ENCODE assay signal across 8 mouse cellular contexts in genomic region chr3:95965518-95966451, GRCm38 (mm10). TPM values are rescaled to one million over a fixed set of nuclear protein-coding genes. Genes with fewer than 3 reads are reported as not detected.
DNase-seq lines count a peak whose midpoint lies in the region; ATAC-seq and TF ChIP-seq lines count a peak whose summit lies in the region.

No protein-coding gene starts in this region.

- DNase-seq in cerebellum, adult 2 months, result peak; percentile 66 to 72
- DNase-seq in ovary, postnatal 36 days (ENCODE audit: low spot score), result peak; percentile 24
- no peak for DNase-seq in ovary, postnatal 14 days (ENCODE audit: low spot score)
- peak; percentile 76 for DNase-seq in forebrain, postnatal 0 days
- DNase-seq in layer of hippocampus, adult 9-11 months, result peak; percentile 63
- DNase-seq in yolk sac, embryonic 10.5 days (ENCODE audit: low spot score), result no peak

- peaks cover 7% of the 10 kb centered on the region; the same call in 1 of the 2 replicates for H3K4me1 ChIP-seq in cerebellum, adult 2 months (ENCODE audit: control insufficient read depth, insufficient read depth, low read length)
- H3K4me1 ChIP-seq in forebrain, postnatal 0 days (ENCODE audit: insufficient read depth), result no peaks in the 10 kb centered on the region
- peaks cover 5% of the 10 kb centered on the region; the same call in 1 of the 2 replicates for H3K4me1 ChIP-seq in neural tube, embryonic 13.5 days (replicated peaks)

- TF ChIP-seq POLR2A in cerebellum, adult 2 months (IDR thresholded peaks at IDR 0.05; ENCODE audit: borderline replicate concordance, insufficient read depth, low read length), result no peak

- peak; percentile 45; the same call in 1 of the 2 replicates for TF ChIP-seq CTCF in cerebellum, adult 2 months (IDR thresholded peaks at IDR 0.05; ENCODE audit: borderline replicate concordance, insufficient read depth, low read depth, low read length)
- TF ChIP-seq CTCF in forebrain, postnatal 0 days (IDR thresholded peaks at IDR 0.05; ENCODE audit: low read depth), result peak; percentile 68

- no peaks in the 10 kb centered on the region for H3K36me3 ChIP-seq in forebrain, postnatal 0 days (ENCODE audit: insufficient read depth)
- no peaks in the 10 kb centered on the region for H3K36me3 ChIP-seq in neural tube, embryonic 13.5 days

- no peak for ATAC-seq in cerebellum, adult (ENCODE audit: insufficient number of reproducible peaks, low FRiP score, low TSS enrichment)
- peak; percentile 55 for ATAC-seq in forebrain, postnatal 0 days
- 0 out of 2 replicates have a peak, but pooled peaks have one; percentile 51 for ATAC-seq in neural tube, embryonic 13.5 days (ENCODE audit: low read depth)

- no peak overlapping the region for H3K9ac ChIP-seq in forebrain, postnatal 0 days
- peak overlapping the region; percentile 53; the same call in 1 of the 2 replicates for H3K9ac ChIP-seq in neural tube, embryonic 13.5 days

- peak overlapping the region; percentile 8 for H3K4me2 ChIP-seq in forebrain, postnatal 0 days (ENCODE audit: low read depth)
- peak overlapping the region; percentile 39 for H3K4me2 ChIP-seq in neural tube, embryonic 13.5 days

- no peaks in the 10 kb centered on the region for H3K27me3 ChIP-seq in cerebellum, adult 2 months (ENCODE audit: control insufficient read depth, insufficient read depth, low read length)
- no peaks in the 10 kb centered on the region for H3K27me3 ChIP-seq in forebrain, postnatal 0 days (ENCODE audit: insufficient read depth, low read length)
- peaks cover 3% of the 10 kb centered on the region; the same call in 1 of the 2 replicates for H3K27me3 ChIP-seq in neural tube, embryonic 13.5 days

- no peak overlapping the region for H3K27ac ChIP-seq in cerebellum, adult 2 months (ENCODE audit: insufficient read depth, low read length)
- no peak overlapping the region for H3K27ac ChIP-seq in forebrain, postnatal 0 days (ENCODE audit: low read depth, low read length)
- no peak overlapping the region for H3K27ac ChIP-seq in neural tube, embryonic 13.5 days (replicated peaks)

- no peaks in the 10 kb centered on the region for H3K9me3 ChIP-seq in forebrain, postnatal 0 days (ENCODE audit: low read length)
- no peaks in the 10 kb centered on the region for H3K9me3 ChIP-seq in neural tube, embryonic 13.5 days

- WGBS in cerebellum, adult 2 months, result 5% methylated on average over 7 of the region's 7 CpGs
- WGBS in forebrain, postnatal 0 days, result 10% methylated on average over 7 of the region's 7 CpGs
- 10% methylated on average over 7 of the region's 7 CpGs for WGBS in neural tube, embryonic 13.5 days

- H3K4me3 ChIP-seq in cerebellum, adult 2 months (replicated peaks; ENCODE audit: insufficient read depth, low read depth, low read length), result peak overlapping the region; percentile 51
- H3K4me3 ChIP-seq in forebrain, postnatal 0 days (ENCODE audit: low read depth, low read length), result no peak overlapping the region
- peak overlapping the region; percentile 7; the same call in 1 of the 2 replicates for H3K4me3 ChIP-seq in neural tube, embryonic 13.5 days

RNA-seq across cellular contexts. Expression of gene Plekho1, which starts 30.0 kb away (rescaled TPM):
- polyA plus RNA-seq in cerebellum, adult 2 months (2012; rRNA removed), result 155 and 160 TPM in 2 replicates
- 93.5 and 135 TPM in 2 replicates for total RNA-seq in forebrain, postnatal 0 days (2014; rRNA removed)
- 51.8 and 60.1 TPM in 2 replicates for polyA plus RNA-seq in forebrain, postnatal 0 days (2015; fragmentation: Nextera tagmentation; extraction: Ambion mirVana)
- polyA plus RNA-seq in neural tube, embryonic 13.5 days (2015; fragmentation: Nextera tagmentation; extraction: Ambion mirVana), result 65.9 and 74.1 TPM in 2 replicates

RNA-seq across cellular contexts. Expression of gene Anp32e, which starts 36.7 kb away (rescaled TPM):
- polyA plus RNA-seq in cerebellum, adult 2 months (2012; rRNA removed), result 65.1 and 70.4 TPM in 2 replicates
- 27.5 and 34.4 TPM in 2 replicates for total RNA-seq in forebrain, postnatal 0 days (2014; rRNA removed)
- polyA plus RNA-seq in forebrain, postnatal 0 days (2015; fragmentation: Nextera tagmentation; extraction: Ambion mirVana), result 84.1 and 109 TPM in 2 replicates
- 150 and 161 TPM in 2 replicates for polyA plus RNA-seq in neural tube, embryonic 13.5 days (2015; fragmentation: Nextera tagmentation; extraction: Ambion mirVana)

Comparison
In these comparisons a context has a peak if more than half of its experiments do, and no peak if none do; other contexts are left out.
1. DNase-seq: peak in cerebellum, adult 2 months (2 of 2), ovary, postnatal 36 days (single experiment), forebrain, postnatal 0 days (single experiment) and layer of hippocampus, adult 9-11 months (single experiment); none in ovary, postnatal 14 days (single experiment) and yolk sac, embryonic 10.5 days (single experiment).